Mouse (Mus musculus): ENCODE measurements around the gene Rhob. TPM values are rescaled to one million over a fixed set of nuclear protein-coding genes. Genes with fewer than 3 reads are reported as not detected.

Rhob gene
- polyA plus RNA-seq, 1 experiment from 2014 or later, result 55.1 TPM

GRCm38 (mm10) chr12:8494675-8495074 is 5.1 kb downstream of the Rhob start:
- no peak overlapping the region for H3K4me3 ChIP-seq (ENCODE audit: low read depth, low read length)
- no peaks in the 10 kb centered on the region for H3K36me3 ChIP-seq (ENCODE audit: control insufficient read depth, insufficient read depth, low read length)
- 84% methylated on average over 3 of the region's 3 CpGs for WGBS
- H3K9me3 ChIP-seq (ENCODE audit: control insufficient read depth, low read length), result no peaks in the 10 kb centered on the region
- no peaks in the 10 kb centered on the region for H3K27me3 ChIP-seq (ENCODE audit: control insufficient read depth, insufficient read depth, low read length)
- no peak for ATAC-seq (replicated peaks; ENCODE audit: low FRiP score)
- no peak overlapping the region for H3K27ac ChIP-seq (ENCODE audit: low read depth, low read length)
- H3K4me1 ChIP-seq (replicated peaks; ENCODE audit: control insufficient read depth, insufficient read depth, low read length), result peaks cover 7% of the 10 kb centered on the region; the same call in 1 of the 2 replicates
- H3K4me2 ChIP-seq (ENCODE audit: low read depth, low read length, severe bottlenecking), result no peak overlapping the region
- no peak overlapping the region for H3K9ac ChIP-seq (ENCODE audit: low read length)
- no peak for DNase-seq (ENCODE audit: low spot score)

- Histone ChIP-seq H3K36me3 (ENCODE audit: control insufficient read depth, insufficient read depth, low read length) (no peaks in the 10 kb centered on the region), H3K9me3 (ENCODE audit: control insufficient read depth, low read length) (no peaks in the 10 kb centered on the region), H3K9ac (ENCODE audit: low read length) (no peak overlapping the region), H3K4me1 (replicated peaks; ENCODE audit: control insufficient read depth, insufficient read depth, low read length) (peaks cover 6% of the 10 kb centered on the region; the same call in 1 of the 2 replicates), H3K27ac (ENCODE audit: low read depth, low read length) (no peak overlapping the region), H3K4me3 (ENCODE audit: low read depth, low read length) (no peak overlapping the region), H3K27me3 (ENCODE audit: control insufficient read depth, insufficient read depth, low read length) (no peaks in the 10 kb centered on the region), H3K4me2 (ENCODE audit: low read depth, low read length, severe bottlenecking) (no peak overlapping the region)
- ATAC-seq (replicated peaks; ENCODE audit: low FRiP score) (no peak), DNase-seq (ENCODE audit: low spot score) (no peak)
- WGBS, result 63% methylated on average over 3 of the region's 3 CpGs
These were observed 6.4 kb downstream of the Rhob start for GRCm38 (mm10) chr12:8493386-8493785.

- DNase-seq (ENCODE audit: low spot score) (no peak), ATAC-seq (replicated peaks; ENCODE audit: low FRiP score) (no peak)
- Histone ChIP-seq H3K27me3 (ENCODE audit: control insufficient read depth, insufficient read depth, low read length) (no peaks in the 10 kb centered on the region), H3K27ac (ENCODE audit: low read depth, low read length) (no peak overlapping the region), H3K9ac (ENCODE audit: low read length) (no peak overlapping the region), H3K4me1 (replicated peaks; ENCODE audit: control insufficient read depth, insufficient read depth, low read length) (no peaks in the 10 kb centered on the region), H3K9me3 (ENCODE audit: control insufficient read depth, low read length) (no peaks in the 10 kb centered on the region), H3K4me2 (ENCODE audit: low read depth, low read length, severe bottlenecking) (no peak overlapping the region), H3K4me3 (ENCODE audit: low read depth, low read length) (no peak overlapping the region), H3K36me3 (ENCODE audit: control insufficient read depth, insufficient read depth, low read length) (no peaks in the 10 kb centered on the region)
- WGBS, result 69% methylated on average over 4 of the region's 4 CpGs
These were observed 10.7 kb downstream of the Rhob start for GRCm38 (mm10) chr12:8489098-8489497.

- H3K27me3 ChIP-seq (ENCODE audit: control insufficient read depth, insufficient read depth, low read length), result no peaks in the 10 kb centered on the region
These were observed 11.2 kb downstream of the Rhob start for GRCm38 (mm10) chr12:8488652-8488980.

GRCm38 (mm10) chr12:8487959-8488651 is 11.7 kb downstream of the Rhob start:
- 74% methylated on average over 5 of the region's 5 CpGs for WGBS
- ATAC-seq (replicated peaks; ENCODE audit: low FRiP score) (no peak), DNase-seq (ENCODE audit: low spot score) (no peak)
- Histone ChIP-seq H3K27me3 (ENCODE audit: control insufficient read depth, insufficient read depth, low read length) (no peaks in the 10 kb centered on the region), H3K4me1 (replicated peaks; ENCODE audit: control insufficient read depth, insufficient read depth, low read length) (no peaks in the 10 kb centered on the region), H3K27ac (ENCODE audit: low read depth, low read length) (no peak overlapping the region), H3K4me2 (ENCODE audit: low read depth, low read length, severe bottlenecking) (no peak overlapping the region), H3K36me3 (ENCODE audit: control insufficient read depth, insufficient read depth, low read length) (no peaks in the 10 kb centered on the region), H3K9ac (ENCODE audit: low read length) (no peak overlapping the region), H3K9me3 (ENCODE audit: control insufficient read depth, low read length) (no peaks in the 10 kb centered on the region), H3K4me3 (ENCODE audit: low read depth, low read length) (no peak overlapping the region)

More at GRCm38 (mm10) chr12:8488652-8488980, 11.2 kb downstream of the Rhob start:
- DNase-seq (ENCODE audit: low spot score) (no peak), ATAC-seq (replicated peaks; ENCODE audit: low FRiP score) (no peak)
- H3K4me1 ChIP-seq (replicated peaks; ENCODE audit: control insufficient read depth, insufficient read depth, low read length), result no peaks in the 10 kb centered on the region
- H3K9ac ChIP-seq (ENCODE audit: low read length), result no peak overlapping the region
- no peak overlapping the region for H3K27ac ChIP-seq (ENCODE audit: low read depth, low read length)
- H3K9me3 ChIP-seq (ENCODE audit: control insufficient read depth, low read length), result no peaks in the 10 kb centered on the region
- H3K4me3 ChIP-seq (ENCODE audit: low read depth, low read length), result no peak overlapping the region
- WGBS, result 88% methylated on average over 4 of the region's 4 CpGs
- no peak overlapping the region for H3K4me2 ChIP-seq (ENCODE audit: low read depth, low read length, severe bottlenecking)
- no peaks in the 10 kb centered on the region for H3K36me3 ChIP-seq (ENCODE audit: control insufficient read depth, insufficient read depth, low read length)

- H3K36me3 ChIP-seq (ENCODE audit: control insufficient read depth, insufficient read depth, low read length), result no peaks in the 10 kb centered on the region
- WGBS, result 84% methylated on average over 1 of the region's 1 CpGs
- no peak overlapping the region for H3K27ac ChIP-seq (ENCODE audit: low read depth, low read length)
- H3K9ac ChIP-seq (ENCODE audit: low read length), result no peak overlapping the region
- no peak overlapping the region for H3K4me2 ChIP-seq (ENCODE audit: low read depth, low read length, severe bottlenecking)
- no peaks in the 10 kb centered on the region for H3K9me3 ChIP-seq (ENCODE audit: control insufficient read depth, low read length)
- ATAC-seq (replicated peaks; ENCODE audit: low FRiP score) (no peak), DNase-seq (ENCODE audit: low spot score) (no peak)
- no peak overlapping the region for H3K4me3 ChIP-seq (ENCODE audit: low read depth, low read length)
- H3K27me3 ChIP-seq (ENCODE audit: control insufficient read depth, insufficient read depth, low read length), result no peaks in the 10 kb centered on the region
- no peaks in the 10 kb centered on the region for H3K4me1 ChIP-seq (replicated peaks; ENCODE audit: control insufficient read depth, insufficient read depth, low read length)
These were observed 12.5 kb downstream of the Rhob start for GRCm38 (mm10) chr12:8487281-8487680.

- DNase-seq (ENCODE audit: low spot score), result no peak
- no peaks in the 10 kb centered on the region for H3K27me3 ChIP-seq (ENCODE audit: control insufficient read depth, insufficient read depth, low read length)
- no peak overlapping the region for H3K4me2 ChIP-seq (ENCODE audit: low read depth, low read length, severe bottlenecking)
- H3K4me3 ChIP-seq (ENCODE audit: low read depth, low read length), result no peak overlapping the region
- WGBS, result 83% methylated on average over 7 of the region's 7 CpGs
- H3K27ac ChIP-seq (ENCODE audit: low read depth, low read length), result no peak overlapping the region
- no peaks in the 10 kb centered on the region for H3K4me1 ChIP-seq (replicated peaks; ENCODE audit: control insufficient read depth, insufficient read depth, low read length)
- no peak for ATAC-seq (replicated peaks; ENCODE audit: low FRiP score)
- no peaks in the 10 kb centered on the region for H3K9me3 ChIP-seq (ENCODE audit: control insufficient read depth, low read length)
- H3K36me3 ChIP-seq (ENCODE audit: control insufficient read depth, insufficient read depth, low read length), result no peaks in the 10 kb centered on the region
- no peak overlapping the region for H3K9ac ChIP-seq (ENCODE audit: low read length)
These were observed 14.6 kb downstream of the Rhob start for GRCm38 (mm10) chr12:8485247-8485646.

- Histone ChIP-seq H3K9ac (ENCODE audit: low read length) (no peak overlapping the region), H3K9me3 (ENCODE audit: control insufficient read depth, low read length) (no peaks in the 10 kb centered on the region), H3K4me1 (replicated peaks; ENCODE audit: control insufficient read depth, insufficient read depth, low read length) (no peaks in the 10 kb centered on the region), H3K27me3 (ENCODE audit: control insufficient read depth, insufficient read depth, low read length) (no peaks in the 10 kb centered on the region), H3K4me2 (ENCODE audit: low read depth, low read length, severe bottlenecking) (no peak overlapping the region), H3K36me3 (ENCODE audit: control insufficient read depth, insufficient read depth, low read length) (no peaks in the 10 kb centered on the region), H3K4me3 (ENCODE audit: low read depth, low read length) (no peak overlapping the region), H3K27ac (ENCODE audit: low read depth, low read length) (no peak overlapping the region)
- WGBS, result 64% methylated on average over 2 of the region's 2 CpGs
- no peak for DNase-seq (ENCODE audit: low spot score)
- ATAC-seq (replicated peaks; ENCODE audit: low FRiP score), result no peak
These were observed 17.6 kb downstream of the Rhob start for GRCm38 (mm10) chr12:8482169-8482568.

GRCm38 (mm10) chr12:8474836-8475387 is 24.9 kb downstream of the Rhob start:
- no peak overlapping the region for H3K27ac ChIP-seq (ENCODE audit: low read depth, low read length)
- H3K27me3 ChIP-seq (ENCODE audit: control insufficient read depth, insufficient read depth, low read length), result no peaks in the 10 kb centered on the region
- no peak overlapping the region for H3K4me2 ChIP-seq (ENCODE audit: low read depth, low read length, severe bottlenecking)
- no peaks in the 10 kb centered on the region for H3K4me1 ChIP-seq (replicated peaks; ENCODE audit: control insufficient read depth, insufficient read depth, low read length)
- H3K9me3 ChIP-seq (ENCODE audit: control insufficient read depth, low read length), result no peaks in the 10 kb centered on the region
- no peaks in the 10 kb centered on the region for H3K36me3 ChIP-seq (ENCODE audit: control insufficient read depth, insufficient read depth, low read length)
- DNase-seq (ENCODE audit: low spot score) (no peak), ATAC-seq (replicated peaks; ENCODE audit: low FRiP score) (no peak)
- 43% methylated on average over 6 of the region's 6 CpGs for WGBS
- H3K4me3 ChIP-seq (ENCODE audit: low read depth, low read length), result no peak overlapping the region
- H3K9ac ChIP-seq (ENCODE audit: low read length), result no peak overlapping the region

Measured in forebrain, embryonic 11.5 days (tissue).